ENCODE assay signal across 26 mouse cellular contexts in the genomic region with DNA sequence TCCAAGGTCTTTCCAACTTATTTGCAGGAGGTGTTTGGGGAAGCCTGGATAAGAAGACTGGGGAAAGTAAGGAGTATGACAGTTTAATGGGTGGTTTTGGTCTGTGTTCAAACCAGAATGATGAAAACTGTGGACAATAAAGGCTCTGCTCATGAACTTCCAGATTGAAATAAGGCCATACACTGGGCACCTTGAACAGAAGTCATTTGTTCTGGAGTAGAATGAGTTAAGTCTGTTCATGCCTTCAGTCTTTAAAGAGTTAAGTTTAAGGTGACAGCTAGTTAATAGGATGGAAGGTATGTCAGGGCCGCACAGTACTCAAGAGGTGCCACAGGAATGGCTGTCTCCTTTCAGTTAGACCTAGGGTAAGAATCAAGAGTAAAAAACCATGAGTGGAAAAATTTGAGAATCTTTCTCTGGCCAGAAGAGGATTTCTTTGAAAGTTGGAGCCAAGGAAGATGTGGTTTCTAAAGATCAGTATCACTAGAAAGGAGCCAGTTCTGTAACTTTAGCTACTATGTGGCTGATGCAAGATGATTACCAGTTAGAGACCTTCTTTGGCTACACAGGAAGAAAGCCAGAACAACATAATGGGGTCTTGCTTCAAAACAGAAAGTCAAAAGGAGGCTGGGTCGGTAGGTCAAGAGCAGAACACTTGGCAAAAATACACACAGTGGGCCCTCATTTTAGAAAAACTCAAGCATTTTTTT. TPM values are rescaled to one million over a fixed set of nuclear protein-coding genes. Genes with fewer than 3 reads are reported as not detected.
DNase-seq lines count a peak whose midpoint lies in the region; ATAC-seq and TF ChIP-seq lines count a peak whose summit lies in the region.
"Had no signal": no experiment of that assay in that cellular context is flagged by ENCODE, and none has a peak within 500 bp of the region (broad histone marks: within the 10 kb centered on the region; RNA-seq: fewer than 3 reads in every experiment).

No protein-coding gene starts in this region.

- H3K36me3 ChIP-seq in embryonic facial prominence, embryonic 14.5 days (ENCODE audit: control insufficient read depth, insufficient read depth, low read length) = no peaks in the 10 kb centered on the region
- no peaks in the 10 kb centered on the region for H3K36me3 ChIP-seq in embryonic facial prominence, embryonic 10.5 days (replicated peaks)
- H3K36me3 ChIP-seq in myocyte (ENCODE audit: control insufficient read depth, insufficient read depth) = no peaks in the 10 kb centered on the region
- no peaks in the 10 kb centered on the region for H3K36me3 ChIP-seq in intestine, embryonic 15.5 days
- H3K36me3 ChIP-seq: G1E had no signal

- H3K9me3 ChIP-seq in embryonic facial prominence, embryonic 14.5 days (ENCODE audit: control insufficient read depth, low read length) = no peaks in the 10 kb centered on the region
- no peaks in the 10 kb centered on the region for H3K9me3 ChIP-seq in embryonic facial prominence, embryonic 10.5 days
- H3K9me3 ChIP-seq in intestine, embryonic 15.5 days = no peaks in the 10 kb centered on the region

- H3K4me2 ChIP-seq in embryonic facial prominence, embryonic 14.5 days (ENCODE audit: low read depth, low read length) = no peak overlapping the region
- peak overlapping the region; percentile 42 for H3K4me2 ChIP-seq in myocyte (ENCODE audit: low read depth)
- H3K4me2 ChIP-seq in intestine, embryonic 15.5 days (replicated peaks) = no peak overlapping the region

- H3K9ac ChIP-seq in embryonic facial prominence, embryonic 14.5 days (ENCODE audit: low read depth, low read length) = no peak overlapping the region
- no peak overlapping the region for H3K9ac ChIP-seq in intestine, embryonic 15.5 days

- DNase-seq in embryonic facial prominence, embryonic 14.5 days (ENCODE audit: low spot score) = peak; percentile 35
- no peak for DNase-seq in embryonic facial prominence, embryonic 10.5 days (ENCODE audit: low spot score)
- peak; percentile 95 for DNase-seq in 3T3-L1 (ENCODE audit: low read depth, low spot score)
- peak; percentile 95 for DNase-seq in adipocyte (ENCODE audit: low spot score)
- DNase-seq in T-cell, adult 2 months (ENCODE audit: low spot score) = no peak
- DNase-seq in left cerebral cortex, postnatal 36 days (ENCODE audit: low spot score in 2 of 2) = no peak
- DNase-seq: adrenal gland, adult 2 months; adrenal gland, adult 8-10 months; adrenal gland, postnatal 10 days; adrenal gland, postnatal 14 days; adrenal gland, postnatal 25 days; adrenal gland, postnatal 36 days; B cell, adult 2 months; cerebellum, adult 11 months; cerebellum, adult 11-12 months; cerebellum, adult 18-20 months; cerebellum, adult 2 months; cerebellum, adult 8-10 months had no signal

- H3ac ChIP-seq in myocyte (ENCODE audit: control insufficient read depth, insufficient read length) = no peak overlapping the region

- H3K27ac ChIP-seq in embryonic facial prominence, embryonic 14.5 days (replicated peaks; ENCODE audit: low read depth, low read length) = no peak overlapping the region
- H3K27ac ChIP-seq in embryonic facial prominence, embryonic 10.5 days (replicated peaks) = no peak overlapping the region
- H3K27ac ChIP-seq in intestine, embryonic 15.5 days = no peak overlapping the region

- ATAC-seq in embryonic facial prominence, embryonic 14.5 days (ENCODE audit: low read depth) = no peak
- ATAC-seq in intestine, embryonic 15.5 days = no peak
- ATAC-seq: activated CD4-positive, CD25-positive, alpha-beta regulatory T cell, adult 4 months; CD4-positive, CD25-positive, alpha-beta regulatory T cell, adult 4 months; Patski had no signal

- 74% methylated on average over 2 of the region's 2 CpGs for WGBS in embryonic facial prominence, embryonic 14.5 days
- 72% methylated on average over 2 of the region's 2 CpGs for WGBS in embryonic facial prominence, embryonic 10.5 days
- 69% methylated on average over 2 of the region's 2 CpGs for WGBS in intestine, embryonic 15.5 days

- intact Hi-C loops in left cerebral cortex, postnatal 36 days (cut with DNase I) = no loop called here

- no peak overlapping the region for H3K4me3 ChIP-seq in embryonic facial prominence, embryonic 14.5 days (ENCODE audit: low read depth, low read length)
- H3K4me3 ChIP-seq in embryonic facial prominence, embryonic 10.5 days = no peak overlapping the region
- no peak overlapping the region for H3K4me3 ChIP-seq in myocyte
- no peak overlapping the region for H3K4me3 ChIP-seq in intestine, embryonic 15.5 days (replicated peaks)

- H3K4me1 ChIP-seq in embryonic facial prominence, embryonic 14.5 days (ENCODE audit: control insufficient read depth, insufficient read depth, low read length) = no peaks in the 10 kb centered on the region
- no peaks in the 10 kb centered on the region for H3K4me1 ChIP-seq in embryonic facial prominence, embryonic 10.5 days
- H3K4me1 ChIP-seq in intestine, embryonic 15.5 days (replicated peaks) = no peaks in the 10 kb centered on the region

- no peaks in the 10 kb centered on the region for H3K27me3 ChIP-seq in embryonic facial prominence, embryonic 14.5 days (replicated peaks; ENCODE audit: control insufficient read depth, insufficient read depth, low read length)
- H3K27me3 ChIP-seq in embryonic facial prominence, embryonic 10.5 days (replicated peaks; ENCODE audit: low read depth, poor library complexity, severe bottlenecking) = no peaks in the 10 kb centered on the region
- no peaks in the 10 kb centered on the region for H3K27me3 ChIP-seq in myocyte (ENCODE audit: control insufficient read depth, insufficient read depth, insufficient read length)
- H3K27me3 ChIP-seq in intestine, embryonic 15.5 days (replicated peaks) = no peaks in the 10 kb centered on the region
- H3K27me3 ChIP-seq: CH12.LX, Patski had no signal

- no peaks in the 10 kb centered on the region for H3K79me2 ChIP-seq in myocyte (ENCODE audit: control insufficient read depth, insufficient read depth)

- TF ChIP-seq POLR2A in myocyte (IDR thresholded peaks at IDR 0.05; ENCODE audit: insufficient read length, low read depth) = no peak

TF ChIP-seq in myocyte, 11 proteins besides CTCF, POLR2A, EP300 and RAD21:
- TF ChIP-seq MYOG (IDR thresholded peaks at IDR 0.05; ENCODE audit: control insufficient read depth in 1 of 3, insufficient read depth in 1 of 3, insufficient read length in 2 of 3, low read depth in 2 of 3) (no peak), MYOD1 (IDR thresholded peaks at IDR 0.05; ENCODE audit: control insufficient read depth in 1 of 3, insufficient read length in 2 of 3, low read depth in 2 of 3) (no peak), E2F4 (IDR thresholded peaks at IDR 0.05; ENCODE audit: insufficient read depth) (no peak), USF1 (IDR thresholded peaks at IDR 0.05; ENCODE audit: low read depth) (no peak), CEBPB (IDR thresholded peaks at IDR 0.05; ENCODE audit: insufficient read depth, poor library complexity, severe bottlenecking) (no peak)
TF ChIP-seq in myocyte: peak in this region for 0.

RNA-seq across cellular contexts. Expression of a gene that starts 33.2 kb away (rescaled TPM):
- polyA plus RNA-seq in embryonic facial prominence, embryonic 14.5 days (2014; fragmentation: Nextera tagmentation; extraction: Ambion mirVana) = 4.8 and 5.0 TPM in 2 replicates
- polyA plus RNA-seq in embryonic facial prominence, embryonic 10.5 days (2016; fragmentation: Nextera tagmentation; extraction: Ambion mirVana) = 1.4 and 2.0 TPM in 2 replicates
- polyA plus RNA-seq in myocyte (2012; fragmentation: generic; extraction: Trizol) = 0.48 TPM
- polyA plus RNA-seq in intestine, embryonic 15.5 days (2015; fragmentation: Nextera tagmentation; extraction: Ambion mirVana) = 4.5 and 4.7 TPM in 2 replicates
- total RNA-seq in left cerebral cortex, postnatal 36 days (2021) = 10 to 100 TPM; 60.9 to 64.2 TPM
- total RNA-seq: CH12.LX, G1E, MEL had no signal
- polyA plus RNA-seq: activated CD4-positive, CD25-positive, alpha-beta regulatory T cell, adult 4 months; CD4-positive, CD25-positive, alpha-beta regulatory T cell, adult 4 months; G1E had no signal

Comparison
In these comparisons a context has a peak if more than half of its experiments do, and no peak if none do; other contexts are left out.
1. DNase-seq: peak in embryonic facial prominence, embryonic 14.5 days (single experiment), 3T3-L1 (single experiment) and adipocyte (single experiment); none in embryonic facial prominence, embryonic 10.5 days (single experiment), T-cell, adult 2 months (single experiment) and left cerebral cortex, postnatal 36 days (0 of 2).